Mouse (Mus musculus): ENCODE measurements around the gene Ramp1.

DNA sequence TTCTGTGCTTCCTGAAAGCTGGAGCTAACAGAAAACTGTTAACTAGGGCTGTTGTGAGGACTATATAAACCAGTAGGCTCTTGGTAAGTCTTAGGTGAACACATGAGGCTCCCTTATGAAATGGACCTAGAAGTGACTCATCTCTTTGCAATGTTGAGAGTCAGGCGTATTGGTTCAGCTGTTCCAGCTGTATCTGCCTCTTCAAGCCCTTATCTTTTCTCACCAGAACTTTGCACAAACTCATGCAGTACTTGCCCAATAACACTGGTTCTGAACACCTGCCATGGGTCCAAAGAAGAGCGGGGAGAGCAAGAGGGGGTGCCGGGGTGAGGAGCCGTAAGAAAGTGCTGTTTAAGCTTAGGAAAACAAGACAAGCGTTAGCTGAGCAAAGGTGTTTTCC lies 68.6 kb downstream of the Ramp1 start:
- TF ChIP-seq MAFK (IDR thresholded peaks at IDR 0.05; ENCODE audit: insufficient read depth, low read depth, low read length) = no peak
- TF ChIP-seq ZNF384 (IDR thresholded peaks at IDR 0.05; ENCODE audit: low read depth, low read length) = no peak
- TF ChIP-seq ZC3H11A (IDR thresholded peaks at IDR 0.05; ENCODE audit: borderline replicate concordance, low read depth, low read length) = no peak
- TF ChIP-seq HCFC1 (IDR thresholded peaks at IDR 0.05; ENCODE audit: borderline replicate concordance, insufficient read depth, low read length) = no peak
- TF ChIP-seq CHD2 (IDR thresholded peaks at IDR 0.05; ENCODE audit: low read depth, low read length) = no peak

Measured in ES-E14 (cell line).